Mouse (Mus musculus) kidney, adult 11 months (tissue): ENCODE data around the gene Rrp7a.
"Not testable (repeated sequence)": the region's sequence is repeated elsewhere in the genome, so short reads cannot be mapped to it uniquely, and the experiment has no call there.

Experiments
- DNase-seq: peaks from one replicate; pipeline ENCODE4 v3.0.0; 2022

Gene Rrp7a

DNA sequence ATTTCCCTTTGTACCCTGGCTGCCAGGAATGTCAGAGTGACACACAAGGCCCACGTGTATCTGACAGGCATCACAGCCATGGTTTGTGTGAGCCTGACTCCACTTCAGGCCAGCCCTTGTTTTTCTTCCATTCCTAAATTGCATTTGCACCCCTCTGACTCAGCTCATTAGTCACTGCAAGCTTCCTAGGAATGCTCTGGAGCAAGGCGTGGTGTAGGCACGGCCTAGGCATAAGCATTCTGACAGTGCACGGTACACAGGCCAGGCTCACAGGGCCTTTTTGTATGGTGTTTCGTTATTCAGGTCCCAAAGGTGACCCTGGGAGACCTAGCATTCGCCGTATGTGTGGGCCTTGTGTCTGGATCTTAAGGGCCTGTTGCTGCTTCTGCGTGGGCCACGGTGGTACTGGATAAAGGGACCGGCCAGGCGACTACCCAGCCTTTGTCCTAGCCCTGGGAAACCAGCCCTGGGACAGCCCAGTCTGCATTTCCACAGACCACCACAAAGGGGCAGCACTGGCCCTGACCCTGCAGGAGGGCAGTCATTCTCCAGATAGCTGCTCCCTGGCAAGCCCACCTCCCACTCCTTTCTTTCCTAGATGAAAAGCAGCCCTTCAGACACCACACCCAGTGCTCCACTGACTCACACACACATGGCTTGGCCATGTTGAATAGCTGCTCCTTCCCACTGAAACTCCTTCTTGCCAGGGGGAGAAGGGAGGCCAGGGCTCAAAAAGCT is 34.5 kb upstream of the Rrp7a start:
- peak; percentile 59 for DNase-seq

- DNase-seq = peak; percentile 47
Observed at GRCm38 (mm10) chr15:83155672-83156419, 33.2 kb upstream of the Rrp7a start.

- no peak for DNase-seq
Observed at GRCm38 (mm10) chr15:83154309-83154708, 31.7 kb upstream of the Rrp7a start.

DNA sequence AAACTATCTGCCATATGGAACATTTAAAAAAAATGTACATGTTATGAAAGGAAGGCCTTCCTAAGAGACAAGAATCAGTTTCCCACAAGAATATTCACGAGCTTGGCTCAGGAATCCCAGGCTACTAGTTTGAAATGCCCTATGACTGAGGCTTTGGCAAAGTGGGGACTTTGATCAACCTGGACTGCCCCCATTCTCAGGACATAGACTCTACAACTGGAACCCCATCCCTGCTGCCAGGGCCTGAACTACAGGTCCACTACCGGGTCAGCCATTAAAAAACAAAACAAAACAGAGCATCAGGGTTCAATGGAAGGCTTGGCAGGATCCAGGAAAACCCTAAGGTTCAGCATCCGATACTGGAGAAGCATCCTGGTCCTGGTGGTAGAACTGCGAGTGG is 28.1 kb upstream of the Rrp7a start:
- no peak for DNase-seq

DNA sequence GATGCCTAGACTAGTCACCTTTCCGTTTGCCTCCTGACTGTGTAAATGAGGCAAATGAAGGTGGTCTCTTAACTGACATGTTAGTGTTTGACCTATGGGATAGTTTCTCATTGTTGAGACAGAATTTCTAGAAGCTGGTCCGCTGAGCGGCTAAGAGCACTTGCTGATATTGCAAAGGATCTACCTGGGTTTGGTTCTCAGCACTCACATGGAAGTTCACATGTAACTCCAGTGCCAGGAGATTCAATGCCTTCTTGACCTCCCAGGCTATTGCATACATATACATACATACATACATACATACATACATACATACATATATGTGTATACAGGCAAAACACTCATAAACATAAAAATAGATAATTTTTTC is 27.5 kb upstream of the Rrp7a start:
- peak; percentile 25 for DNase-seq

GRCm38 (mm10) chr15:83149196-83150072 is 26.8 kb upstream of the Rrp7a start, which contains the start of gene Poldip3:
Poldip3 (minus strand) TSS chr15:83149384.
- DNase-seq = peak; percentile 97

DNA sequence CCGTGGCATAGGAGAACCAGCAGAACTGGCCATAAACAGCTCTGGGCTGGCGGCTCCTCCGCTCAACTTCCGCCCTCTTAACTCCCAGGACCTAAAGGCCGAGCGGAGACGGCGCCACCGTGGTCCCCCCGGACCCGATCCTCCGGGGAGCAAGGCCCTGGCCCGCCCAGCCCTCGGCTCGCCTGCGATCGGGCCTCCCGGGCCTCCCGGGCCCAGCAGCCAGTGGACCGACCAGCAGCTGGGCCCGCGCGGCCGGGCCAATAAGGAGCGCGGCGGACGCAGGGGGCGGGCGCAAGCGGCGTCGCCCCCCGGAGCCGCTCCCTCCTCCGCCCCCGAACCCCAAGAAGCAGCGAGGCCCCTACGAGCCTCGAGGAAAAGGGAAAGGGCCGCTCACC is 26.2 kb upstream of the Rrp7a start:
- DNase-seq = no peak

DNA sequence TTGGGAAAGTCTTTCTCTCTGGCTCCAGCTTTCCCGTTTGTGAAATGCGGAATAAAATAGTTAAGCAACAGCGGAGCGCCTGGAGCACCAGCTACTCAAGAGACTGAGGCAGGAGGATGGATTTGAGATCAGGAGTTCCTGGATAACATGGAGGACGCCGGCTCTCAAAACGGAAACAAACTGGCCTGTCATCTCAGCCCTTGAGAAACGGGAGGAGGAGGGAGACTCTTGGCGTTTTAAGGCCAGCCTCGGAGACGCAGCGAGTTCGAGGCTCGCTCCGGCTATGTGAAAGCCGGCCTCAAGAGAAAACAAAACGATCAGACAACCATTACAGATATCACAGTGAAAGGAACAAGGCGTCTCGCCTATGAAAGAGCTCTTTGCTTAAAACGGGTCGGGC is 25.8 kb upstream of the Rrp7a start:
- no peak for DNase-seq

GRCm38 (mm10) chr15:83145541-83145940 is 22.9 kb upstream of the Rrp7a start:
- no peak for DNase-seq

DNA sequence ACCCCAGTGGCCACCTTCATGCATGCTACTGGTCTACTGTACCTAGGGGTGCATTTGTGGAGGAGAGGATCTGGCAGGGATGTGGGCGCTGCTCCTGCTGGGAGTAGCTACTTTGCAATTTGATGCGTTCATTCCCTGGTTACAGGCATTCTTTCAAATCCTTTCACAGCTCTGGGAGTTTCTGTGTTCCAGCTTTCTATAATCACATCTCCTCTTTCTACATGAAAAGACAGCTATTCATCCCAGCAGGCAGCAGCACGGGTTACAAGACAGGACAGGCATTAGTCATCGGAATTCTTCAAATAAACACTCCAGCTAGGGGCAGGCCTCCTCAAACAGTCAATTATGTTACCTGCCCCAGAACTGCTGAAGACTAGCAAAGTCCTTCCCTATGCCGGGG is 20.3 kb upstream of the Rrp7a start:
- no peak for DNase-seq

DNA sequence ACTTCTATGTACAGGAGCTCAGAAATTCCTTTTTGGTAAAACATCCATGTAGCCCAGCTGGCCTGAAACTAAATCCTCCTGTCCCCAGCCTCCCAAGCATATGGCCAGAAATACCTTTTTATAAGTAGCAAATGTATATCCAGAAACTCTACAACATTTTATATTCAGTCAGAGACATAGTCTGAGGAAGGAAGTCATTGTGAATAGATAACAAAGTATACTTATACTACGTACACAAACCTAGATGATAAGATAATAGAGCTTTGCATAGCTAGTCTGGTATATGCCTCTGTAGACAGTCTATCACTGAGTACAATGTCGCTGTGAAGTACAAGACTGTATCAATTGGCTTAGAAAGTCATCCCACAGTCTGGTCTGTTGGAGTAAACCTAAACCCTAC is 13.1 kb upstream of the Rrp7a start:
- no peak for DNase-seq

- DNase-seq = no peak
Observed at GRCm38 (mm10) chr15:83134671-83135070, 12.1 kb upstream of the Rrp7a start.

GRCm38 (mm10) chr15:83129530-83130231 is 7.1 kb upstream of the Rrp7a start:
- DNase-seq = no peak

DNA sequence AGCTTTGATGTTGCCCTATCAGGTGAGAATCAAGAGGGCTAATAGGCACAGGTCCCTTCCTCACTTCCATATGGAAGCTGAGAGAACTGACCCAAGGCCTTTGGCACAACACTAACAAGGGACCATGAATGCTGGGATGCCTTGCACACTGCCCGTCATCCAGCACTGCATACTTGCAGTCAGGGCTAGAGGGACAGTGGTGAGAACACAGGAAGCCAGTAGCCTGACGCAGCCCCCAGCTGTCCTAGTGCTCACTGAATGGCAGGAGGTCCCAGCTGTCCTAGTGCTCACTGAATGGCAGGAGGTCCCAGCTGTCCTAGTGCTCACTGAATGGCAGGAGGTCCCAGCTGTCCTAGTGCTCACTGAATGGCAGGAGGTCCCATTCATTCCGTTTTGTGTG is 4.4 kb upstream of the Rrp7a start:
- not testable (repeated sequence) for DNase-seq

DNA sequence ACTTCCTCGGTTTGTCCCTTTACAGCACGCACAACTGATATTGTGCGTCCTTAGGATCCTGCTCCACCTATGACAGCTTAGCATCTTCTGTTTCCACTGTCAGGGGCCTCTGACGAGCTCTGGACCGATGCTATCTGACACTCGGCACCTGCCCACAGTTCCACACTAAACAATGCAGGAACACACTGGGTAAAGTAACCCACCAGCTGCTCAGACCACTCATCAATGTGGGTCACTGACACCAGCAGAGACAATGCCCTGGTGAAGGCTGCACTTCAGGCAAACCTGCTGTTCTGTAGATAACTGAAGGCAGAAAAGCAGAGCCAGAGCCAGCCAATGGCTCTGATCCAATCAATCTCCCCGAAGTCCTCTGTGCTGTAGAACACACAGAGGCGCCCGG is 4.0 kb upstream of the Rrp7a start:
- DNase-seq = no peak

- DNase-seq = no peak
Observed at GRCm38 (mm10) chr15:83124625-83125024, 2.0 kb upstream of the Rrp7a start.

- DNase-seq = no peak
Observed at GRCm38 (mm10) chr15:83121709-83122565, 664 bp downstream of the Rrp7a start.

DNA sequence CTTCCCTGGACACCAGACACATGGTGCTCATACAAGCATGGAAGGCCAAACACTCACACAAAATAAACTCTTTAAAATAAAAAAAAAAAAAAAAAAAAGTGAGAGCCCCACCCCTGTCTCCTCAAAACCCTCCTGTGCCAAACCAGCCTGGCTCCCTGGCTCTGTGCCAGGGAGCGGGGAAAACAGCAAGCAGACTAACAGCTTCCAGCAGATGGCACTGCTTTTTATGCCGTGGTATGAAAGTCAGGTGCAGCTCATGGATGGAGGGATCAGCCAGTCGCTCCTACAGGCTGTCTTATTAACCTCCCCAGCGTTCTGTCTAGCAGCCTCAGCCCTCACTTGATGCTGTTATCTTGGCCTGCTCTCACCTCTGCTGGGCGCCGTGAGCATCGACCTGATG is 4.2 kb downstream of the Rrp7a start:
- peak; percentile 46 for DNase-seq

DNA sequence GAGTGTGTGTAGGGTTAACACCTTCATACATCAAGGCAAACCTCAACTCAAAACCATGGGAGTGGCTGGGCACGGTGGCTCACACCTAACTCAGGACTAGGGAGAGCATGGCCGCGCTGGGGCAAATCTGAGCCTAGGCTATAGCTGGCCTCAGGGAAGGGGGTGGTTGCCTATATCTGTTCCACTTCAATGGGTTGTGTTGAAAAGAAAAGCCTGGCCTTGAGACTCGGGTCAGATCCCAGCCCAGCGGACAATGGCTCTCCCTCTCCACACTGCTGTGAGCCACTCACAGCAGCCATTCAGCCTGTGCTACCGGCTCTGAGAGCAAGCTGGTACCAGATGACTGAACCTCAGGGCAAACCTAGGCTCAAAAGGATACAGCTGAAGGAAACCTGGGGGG is 7.5 kb downstream of the Rrp7a start:
- DNase-seq = no peak

DNA sequence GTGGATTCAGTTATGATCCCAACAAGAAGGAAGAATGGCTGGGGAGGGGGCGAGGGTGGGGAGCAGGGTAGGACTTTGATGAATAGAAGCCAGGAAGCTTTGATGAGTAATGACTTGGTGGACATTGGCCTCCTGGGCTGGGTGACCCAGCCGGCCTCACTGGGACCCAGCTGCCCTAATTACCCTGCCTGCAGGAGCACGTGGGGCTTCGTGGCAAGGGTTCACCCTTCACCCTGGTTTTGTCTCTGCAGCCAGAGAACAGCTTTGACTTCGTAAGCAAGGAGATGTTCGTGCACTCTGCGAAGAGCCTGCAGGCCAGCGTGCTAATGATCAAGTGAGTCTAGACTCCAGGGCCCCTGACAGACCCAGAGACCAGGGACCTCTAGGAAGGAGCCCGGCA is 8.5 kb downstream of the Rrp7a start:
- DNase-seq = peak; percentile 47

GRCm38 (mm10) chr15:83112898-83113297 is 9.7 kb downstream of the Rrp7a start:
- peak; percentile 52 for DNase-seq

- no peak for DNase-seq
Observed at GRCm38 (mm10) chr15:83111874-83112273, 10.7 kb downstream of the Rrp7a start.
